Comparison of ENCODE assay signal across 9 mouse cellular contexts in the genomic region with DNA sequence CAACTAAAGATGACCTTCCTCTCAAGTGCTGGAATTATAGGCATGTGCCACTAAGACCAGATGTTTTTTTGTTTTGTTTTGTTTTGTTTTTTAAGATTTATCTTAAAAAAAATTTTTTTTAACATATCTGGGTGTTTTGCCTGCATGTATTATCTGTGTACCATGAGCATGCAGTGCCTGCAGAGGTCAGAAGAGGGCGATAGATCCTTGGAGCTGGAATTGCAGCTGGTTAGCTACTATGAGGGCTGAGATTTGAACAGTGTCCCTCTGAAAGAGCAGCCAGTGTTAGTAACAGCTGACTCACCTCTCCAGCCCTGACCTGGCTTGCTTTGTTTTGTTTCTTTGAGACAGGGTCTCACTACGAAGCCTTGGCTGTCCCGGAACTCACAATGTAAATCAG. TPM values are rescaled to one million over a fixed set of nuclear protein-coding genes. Genes with fewer than 3 reads are reported as not detected.
DNase-seq lines count a peak whose midpoint lies in the region; ATAC-seq and TF ChIP-seq lines count a peak whose summit lies in the region.
"Had no signal": no experiment of that assay in that cellular context is flagged by ENCODE, and none has a peak within 500 bp of the region (broad histone marks: within the 10 kb centered on the region; RNA-seq: fewer than 3 reads in every experiment).

No protein-coding gene starts in this region.

- intact Hi-C loops in heart, postnatal 36 days (cut with DNase I), result loop anchor here (2.0 kb wide), 1 partner anchor 50 kb away; the partner anchor contains the start of gene Plxdc1

- no peak overlapping the region for H3K4me3 ChIP-seq in bone marrow macrophage, adult 2 months (ENCODE audit: insufficient read depth, low read length)
- H3K4me3 ChIP-seq in stomach, postnatal 0 days (ENCODE audit: low read depth, low read length), result no peak overlapping the region
- H3K4me3 ChIP-seq: limb, embryonic 13.5 days had no signal

- peak; percentile 32 to 34 for DNase-seq in frontal cortex, postnatal 25 days (ENCODE audit: low spot score in 2 of 2)
- DNase-seq in frontal cortex, postnatal 10 days (ENCODE audit: low spot score in 2 of 2), result no peak
- DNase-seq in ovary, postnatal 36 days (ENCODE audit: low spot score), result peak; percentile 48
- DNase-seq in ovary, postnatal 10 days (ENCODE audit: low spot score), result no peak
- peak; percentile 64 to 72 for DNase-seq in heart, postnatal 36 days
- peak; percentile 43 for DNase-seq in lung, postnatal 25 days (ENCODE audit: low spot score)
- DNase-seq in stomach, postnatal 0 days (ENCODE audit: low spot score), result peak; percentile 61

- no peak for TF ChIP-seq POLR2A in bone marrow macrophage, adult 2 months (IDR thresholded peaks at IDR 0.05; ENCODE audit: borderline replicate concordance, low read depth, low read length)

- 40% methylated on average over 3 of the region's 3 CpGs for WGBS in stomach, postnatal 0 days

- no peak overlapping the region for H3K9ac ChIP-seq in stomach, postnatal 0 days (ENCODE audit: low read length)
- H3K9ac ChIP-seq: limb, embryonic 13.5 days had no signal

- TF ChIP-seq CTCF in bone marrow macrophage, adult 2 months (IDR thresholded peaks at IDR 0.05; ENCODE audit: low read depth, low read length), result peak; percentile 59
- peak; percentile 83 for TF ChIP-seq CTCF in stomach, postnatal 0 days (IDR thresholded peaks at IDR 0.05; ENCODE audit: low read depth)

- peaks cover 6% of the 10 kb centered on the region for H3K4me1 ChIP-seq in bone marrow macrophage, adult 2 months (ENCODE audit: control insufficient read depth, insufficient read depth, low read length)
- no peaks in the 10 kb centered on the region for H3K4me1 ChIP-seq in stomach, postnatal 0 days (replicated peaks; ENCODE audit: control insufficient read depth, insufficient read depth)

- H3K27ac ChIP-seq in bone marrow macrophage, adult 2 months (ENCODE audit: insufficient read depth, low read depth, low read length), result no peak overlapping the region
- H3K27ac ChIP-seq in stomach, postnatal 0 days (replicated peaks), result no peak overlapping the region
- H3K27ac ChIP-seq: limb, embryonic 13.5 days had no signal

- no peak overlapping the region for H3K4me2 ChIP-seq in stomach, postnatal 0 days (replicated peaks; ENCODE audit: low read depth)
- H3K4me2 ChIP-seq: limb, embryonic 13.5 days had no signal

- no peak for TF ChIP-seq EP300 in stomach, postnatal 0 days (optimal IDR thresholded peaks at IDR 0.05)

- H3K9me3 ChIP-seq in stomach, postnatal 0 days (ENCODE audit: control insufficient read depth, low read length), result no peaks in the 10 kb centered on the region
- H3K9me3 ChIP-seq: limb, embryonic 13.5 days had no signal

- H3K27me3 ChIP-seq in stomach, postnatal 0 days (ENCODE audit: control insufficient read depth, insufficient read depth, low read length), result no peaks in the 10 kb centered on the region
- H3K27me3 ChIP-seq: limb, embryonic 13.5 days had no signal

- no peaks in the 10 kb centered on the region for H3K36me3 ChIP-seq in stomach, postnatal 0 days (ENCODE audit: control insufficient read depth, insufficient read depth, low read length)
- H3K36me3 ChIP-seq: limb, embryonic 13.5 days had no signal

- no peak for ATAC-seq in stomach, postnatal 0 days (ENCODE audit: low FRiP score, low TSS enrichment)

RNA-seq across cellular contexts. Expression of gene Plxdc1, which starts 49.5 kb away (rescaled TPM):
- polyA plus RNA-seq in bone marrow macrophage, adult 2 months (2012; ENCODE audit: insufficient read depth, insufficient read length, missing spikeins), result 25.5 and 30.4 TPM in 2 replicates
- 1 to 10 TPM; 5.1 to 6.2 TPM for total RNA-seq in heart, postnatal 36 days (2021)
- 0.40 and 0.45 TPM in 2 replicates for polyA plus RNA-seq in stomach, postnatal 0 days (2015; fragmentation: Nextera tagmentation; extraction: Ambion mirVana)

RNA-seq across cellular contexts. Expression of gene Fbxo47, which starts 52.8 kb away (rescaled TPM):
- 0.67 and 1.5 TPM in 2 replicates for polyA plus RNA-seq in bone marrow macrophage, adult 2 months (2012; ENCODE audit: insufficient read depth, insufficient read length, missing spikeins)
- total RNA-seq in heart, postnatal 36 days (2021), result under 1 TPM; 0.35 to 0.69 TPM
- 0.29 and 0.34 TPM in 2 replicates for polyA plus RNA-seq in stomach, postnatal 0 days (2015; fragmentation: Nextera tagmentation; extraction: Ambion mirVana)

RNA-seq across cellular contexts. Expression of gene Arl5c, which starts 59.2 kb away (rescaled TPM):
- 128 and 134 TPM in 2 replicates for polyA plus RNA-seq in bone marrow macrophage, adult 2 months (2012; ENCODE audit: insufficient read depth, insufficient read length, missing spikeins)
- under 1 TPM; 0.65 to 0.80 TPM for total RNA-seq in heart, postnatal 36 days (2021)
- 7.5 and 9.8 TPM in 2 replicates for polyA plus RNA-seq in stomach, postnatal 0 days (2015; fragmentation: Nextera tagmentation; extraction: Ambion mirVana)

Comparison
In these comparisons a context has a peak if more than half of its experiments do, and no peak if none do; other contexts are left out.
1. DNase-seq: peak in frontal cortex, postnatal 25 days (2 of 2), ovary, postnatal 36 days (single experiment), heart, postnatal 36 days (2 of 2), lung, postnatal 25 days (single experiment) and stomach, postnatal 0 days (single experiment); none in frontal cortex, postnatal 10 days (0 of 2) and ovary, postnatal 10 days (single experiment).
2. RNA of gene Plxdc1, which starts 49.5 kb away (polyA plus RNA-seq): 25.5 to 30.4 TPM in bone marrow macrophage, adult 2 months; 0.40 to 0.45 TPM in stomach, postnatal 0 days; every median in the first group is over 10 times any median in the second.
3. RNA of gene Arl5c, which starts 59.2 kb away (polyA plus RNA-seq): 128 to 134 TPM in bone marrow macrophage, adult 2 months; 7.5 to 9.8 TPM in stomach, postnatal 0 days; every median in the first group is over 10 times any median in the second.